Mouse (Mus musculus): ENCODE data around the gene Igsf9. TPM values are rescaled to one million over a fixed set of nuclear protein-coding genes. Genes with fewer than 3 reads are reported as not detected.

Gene Igsf9
- polyA plus RNA-seq, 1 experiment from 2014 or later, result 83.2 TPM

DNA sequence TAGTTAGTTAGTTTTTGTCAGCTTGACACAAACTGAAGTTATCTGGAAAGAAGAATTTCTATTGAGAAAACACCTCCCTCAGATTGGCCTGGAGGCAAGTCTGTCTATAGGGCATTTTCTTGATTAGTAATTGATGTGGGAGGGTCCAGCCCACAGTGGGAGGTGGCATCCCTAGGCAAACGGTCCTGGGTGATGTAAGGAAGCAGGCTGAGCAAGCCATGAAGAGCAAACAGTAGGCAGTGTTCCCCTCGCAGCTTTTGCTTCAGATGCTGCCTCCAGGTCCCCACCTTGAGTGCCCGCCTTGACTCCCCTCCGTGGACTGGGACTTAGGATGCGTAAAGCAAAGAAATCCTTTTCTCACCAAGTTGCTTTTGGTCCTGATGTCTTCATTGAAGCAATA is 27.6 kb downstream of the Igsf9 start:
- Histone ChIP-seq H3K4me3 (no peak overlapping the region), H3K27ac (no peak overlapping the region), H3K4me1 (peaks cover 47% of the 10 kb centered on the region), H3K4me2 (no peak overlapping the region), H3K9ac (no peak overlapping the region), H3K9me3 (no peaks in the 10 kb centered on the region), H3K27me3 (no peaks in the 10 kb centered on the region), H3K36me3 (peaks cover 9% of the 10 kb centered on the region; the same call in 1 of the 2 replicates)
- WGBS, result 73% methylated on average over 5 of the region's 5 CpGs
- no peak for ATAC-seq (ENCODE audit: insufficient number of reproducible peaks, insufficient read depth, low FRiP score, low TSS enrichment, low read depth)

DNA sequence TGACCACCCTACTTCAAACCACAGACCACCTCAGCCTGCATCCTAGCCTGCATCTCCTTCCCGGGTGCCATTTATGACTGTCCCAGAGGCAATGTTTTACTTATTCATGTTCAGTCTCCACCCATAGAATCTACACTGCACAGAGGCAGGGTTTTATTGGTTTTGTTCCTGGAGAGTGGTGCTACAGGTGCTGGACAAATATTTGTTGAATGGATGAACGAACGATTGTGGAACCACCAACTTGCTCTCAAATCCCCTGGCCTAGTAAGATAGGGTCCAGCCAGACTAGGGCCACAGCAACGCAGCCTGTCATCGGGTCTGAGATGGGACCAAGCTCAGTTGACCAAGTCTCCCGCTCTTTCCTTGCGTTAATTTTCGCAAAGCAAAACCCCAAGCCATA is 28.4 kb downstream of the Igsf9 start:
- H3K27ac ChIP-seq, result no peak overlapping the region
- H3K4me1 ChIP-seq, result peaks cover 41% of the 10 kb centered on the region
- 45% methylated on average over 8 of the region's 8 CpGs for WGBS
- peaks cover 8% of the 10 kb centered on the region; the same call in 1 of the 2 replicates for H3K36me3 ChIP-seq
- no peak overlapping the region; the same call in 1 of the 2 replicates for H3K4me2 ChIP-seq
- no peak for ATAC-seq (ENCODE audit: insufficient number of reproducible peaks, insufficient read depth, low FRiP score, low TSS enrichment, low read depth)
- no peaks in the 10 kb centered on the region for H3K27me3 ChIP-seq
- H3K4me3 ChIP-seq, result no peak overlapping the region
- no peaks in the 10 kb centered on the region for H3K9me3 ChIP-seq
- H3K9ac ChIP-seq, result no peak overlapping the region

GRCm38 (mm10) chr1:172510421-172510972 is 28.9 kb downstream of the Igsf9 start:
- WGBS, result 22% methylated on average over 13 of the region's 13 CpGs
- Histone ChIP-seq H3K4me3 (no peak overlapping the region), H3K9ac (no peak overlapping the region), H3K4me2 (peak overlapping the region; percentile 18; the same call in 1 of the 2 replicates), H3K27ac (no peak overlapping the region), H3K36me3 (peaks cover 3% of the 10 kb centered on the region; the same call in 1 of the 2 replicates), H3K27me3 (no peaks in the 10 kb centered on the region), H3K9me3 (no peaks in the 10 kb centered on the region), H3K4me1 (peaks cover 37% of the 10 kb centered on the region)
- ATAC-seq (ENCODE audit: insufficient number of reproducible peaks, insufficient read depth, low FRiP score, low TSS enrichment, low read depth), result peak; percentile 11; the same call in 1 of the 2 replicates

- Histone ChIP-seq H3K27me3 (no peaks in the 10 kb centered on the region), H3K9me3 (0 out of 2 replicates have a peak, but pooled peaks cover 6% of the 10 kb centered on the region), H3K4me1 (peaks cover 31% of the 10 kb centered on the region), H3K36me3 (no peaks in the 10 kb centered on the region), H3K4me3 (no peak overlapping the region; the same call in 1 of the 2 replicates), H3K27ac (peak overlapping the region; percentile 11; the same call in 1 of the 2 replicates), H3K4me2 (peak overlapping the region; percentile 45), H3K9ac (no peak overlapping the region)
- WGBS, result 22% methylated on average over 13 of the region's 13 CpGs
- no peak for ATAC-seq (ENCODE audit: insufficient number of reproducible peaks, insufficient read depth, low FRiP score, low TSS enrichment, low read depth)
Observed at GRCm38 (mm10) chr1:172512962-172513361, 31.4 kb downstream of the Igsf9 start.

DNA sequence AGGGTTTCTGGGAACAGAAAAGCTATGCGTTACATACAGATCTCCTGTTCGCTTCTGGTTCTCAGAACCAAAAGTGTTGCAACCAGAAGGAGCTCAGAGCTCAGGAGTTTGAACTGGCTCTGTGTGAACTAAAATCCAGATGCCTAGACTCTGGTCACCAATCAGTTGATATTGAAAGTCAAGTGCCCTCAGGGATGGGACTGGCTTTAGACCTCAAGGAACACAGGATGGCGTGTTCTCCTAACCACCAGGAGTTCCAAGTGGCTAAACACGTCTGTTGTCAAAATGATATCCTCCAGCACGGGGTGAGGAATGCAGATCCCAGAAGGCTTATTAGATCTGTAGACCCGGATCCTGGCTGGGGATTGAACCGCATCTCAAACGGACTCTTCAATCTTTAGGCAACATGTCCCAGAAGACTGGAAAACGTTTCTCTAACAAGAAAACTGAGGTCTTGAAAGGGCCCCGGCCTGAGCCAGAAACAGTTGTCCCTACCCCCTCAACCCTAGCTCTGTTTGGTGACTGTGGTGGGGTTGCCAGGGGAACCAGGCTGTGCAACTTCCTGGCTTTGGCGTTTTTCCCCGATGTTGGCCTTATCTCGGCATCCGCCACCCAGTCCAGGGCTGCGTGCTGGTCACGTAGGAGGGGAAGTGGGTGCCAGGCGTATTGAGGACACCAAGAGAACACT is 32.1 kb downstream of the Igsf9 start:
- peak overlapping the region; percentile 11; the same call in 1 of the 2 replicates for H3K27ac ChIP-seq
- WGBS, result 75% methylated on average over 17 of the region's 17 CpGs
- ATAC-seq (ENCODE audit: insufficient number of reproducible peaks, insufficient read depth, low FRiP score, low TSS enrichment, low read depth), result no peak; the same call in 1 of the 2 replicates

GRCm38 (mm10) chr1:172514213-172514529 is 32.6 kb downstream of the Igsf9 start:
- 87% methylated on average over 4 of the region's 4 CpGs for WGBS

More for the DNA sequence above, 32.1 kb downstream of the Igsf9 start:
- no peaks in the 10 kb centered on the region for H3K27me3 ChIP-seq
- peaks cover 31% of the 10 kb centered on the region for H3K4me1 ChIP-seq
- no peak overlapping the region for H3K4me3 ChIP-seq
- H3K4me2 ChIP-seq, result no peak overlapping the region
- 0 out of 2 replicates have a peak, but pooled peaks cover 6% of the 10 kb centered on the region for H3K9me3 ChIP-seq
- no peaks in the 10 kb centered on the region for H3K36me3 ChIP-seq
- H3K9ac ChIP-seq, result no peak overlapping the region

GRCm38 (mm10) chr1:172514551-172515268 is 33.1 kb downstream of the Igsf9 start:
- no peak overlapping the region for H3K27ac ChIP-seq
- H3K36me3 ChIP-seq, result no peaks in the 10 kb centered on the region
- no peaks in the 10 kb centered on the region for H3K27me3 ChIP-seq
- H3K9ac ChIP-seq, result no peak overlapping the region
- peaks cover 31% of the 10 kb centered on the region for H3K4me1 ChIP-seq
- WGBS, result 73% methylated on average over 7 of the region's 7 CpGs
- H3K4me2 ChIP-seq, result no peak overlapping the region
- no peak overlapping the region for H3K4me3 ChIP-seq
- H3K9me3 ChIP-seq, result 0 out of 2 replicates have a peak, but pooled peaks cover 6% of the 10 kb centered on the region
- ATAC-seq (ENCODE audit: insufficient number of reproducible peaks, insufficient read depth, low FRiP score, low TSS enrichment, low read depth), result no peak

More at GRCm38 (mm10) chr1:172514213-172514529, 32.6 kb downstream of the Igsf9 start:
- H3K9ac ChIP-seq, result no peak overlapping the region
- no peak overlapping the region for H3K4me2 ChIP-seq
- no peak for ATAC-seq (ENCODE audit: insufficient number of reproducible peaks, insufficient read depth, low FRiP score, low TSS enrichment, low read depth)
- H3K27ac ChIP-seq, result no peak overlapping the region
- H3K27me3 ChIP-seq, result no peaks in the 10 kb centered on the region
- 0 out of 2 replicates have a peak, but pooled peaks cover 6% of the 10 kb centered on the region for H3K9me3 ChIP-seq
- H3K36me3 ChIP-seq, result no peaks in the 10 kb centered on the region
- no peak overlapping the region for H3K4me3 ChIP-seq
- peaks cover 31% of the 10 kb centered on the region for H3K4me1 ChIP-seq

- Histone ChIP-seq H3K27me3 (no peaks in the 10 kb centered on the region), H3K9me3 (0 out of 2 replicates have a peak, but pooled peaks cover 6% of the 10 kb centered on the region), H3K36me3 (no peaks in the 10 kb centered on the region), H3K9ac (no peak overlapping the region), H3K4me3 (no peak overlapping the region), H3K4me1 (peaks cover 31% of the 10 kb centered on the region), H3K27ac (no peak overlapping the region), H3K4me2 (no peak overlapping the region)
- 67% methylated on average over 1 of the region's 1 CpGs for WGBS
- no peak for ATAC-seq (ENCODE audit: insufficient number of reproducible peaks, insufficient read depth, low FRiP score, low TSS enrichment, low read depth)
Observed at GRCm38 (mm10) chr1:172515396-172515795, 33.8 kb downstream of the Igsf9 start.

GRCm38 (mm10) chr1:172518013-172518412 is 36.4 kb downstream of the Igsf9 start:
- Histone ChIP-seq H3K36me3 (no peaks in the 10 kb centered on the region), H3K4me1 (peaks cover 26% of the 10 kb centered on the region), H3K27me3 (no peaks in the 10 kb centered on the region)

DNA sequence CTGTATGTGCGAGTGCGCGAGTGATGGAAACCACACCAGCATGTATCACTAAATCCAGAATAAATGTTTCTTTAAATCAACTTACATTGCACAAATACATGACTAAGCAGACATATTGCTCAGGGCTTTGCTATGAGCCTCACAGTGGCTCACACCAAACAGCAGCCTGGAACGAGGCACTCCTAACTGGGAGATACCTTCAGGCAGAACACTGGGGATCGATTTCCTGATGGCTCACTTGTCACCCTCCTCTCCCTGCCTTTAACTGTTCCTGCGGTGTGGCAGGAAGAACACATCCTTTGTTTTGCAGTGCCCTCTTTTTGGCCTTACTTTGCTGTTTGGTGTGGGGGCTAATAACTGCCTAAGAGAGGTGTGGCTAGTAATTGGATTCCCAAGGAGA is 38.1 kb downstream of the Igsf9 start:
- ATAC-seq (ENCODE audit: insufficient number of reproducible peaks, insufficient read depth, low FRiP score, low TSS enrichment, low read depth), result no peak
- H3K27ac ChIP-seq, result no peak overlapping the region
- H3K4me1 ChIP-seq, result peaks cover 15% of the 10 kb centered on the region
- H3K9me3 ChIP-seq, result 0 out of 2 replicates have a peak, but pooled peaks cover 6% of the 10 kb centered on the region
- H3K4me3 ChIP-seq, result no peak overlapping the region
- H3K27me3 ChIP-seq, result no peaks in the 10 kb centered on the region
- WGBS, result 48% methylated on average over 6 of the region's 6 CpGs
- no peak overlapping the region for H3K9ac ChIP-seq
- H3K36me3 ChIP-seq, result no peaks in the 10 kb centered on the region
- no peak overlapping the region for H3K4me2 ChIP-seq

More at GRCm38 (mm10) chr1:172518013-172518412, 36.4 kb downstream of the Igsf9 start:
- no peak overlapping the region for H3K9ac ChIP-seq
- ATAC-seq (ENCODE audit: insufficient number of reproducible peaks, insufficient read depth, low FRiP score, low TSS enrichment, low read depth), result no peak
- H3K9me3 ChIP-seq, result 0 out of 2 replicates have a peak, but pooled peaks cover 6% of the 10 kb centered on the region
- no peak overlapping the region for H3K4me3 ChIP-seq
- H3K27ac ChIP-seq, result no peak overlapping the region
- WGBS, result 75% methylated on average over 4 of the region's 4 CpGs
- H3K4me2 ChIP-seq, result no peak overlapping the region
